Mouse (Mus musculus) heart, postnatal 36 days (tissue): ENCODE measurements around the gene Wipf1. TPM values are rescaled to one million over a fixed set of nuclear protein-coding genes. Genes with fewer than 3 reads are reported as not detected.

Source experiments
- DNase-seq, 2 experiments: peaks; one replicate each; pipeline ENCODE4 v3.0.0; 2021 to 2022
- intact Hi-C: fragments of 180-260 bp; cut with DNase I; formaldehyde crosslinking; loops from one replicate; pipeline ENCODE4 v1.15.1; 2025
- total RNA-seq, 2 experiments: library from RNA; stranded (reverse); gene quantifications; 2 replicates each; pipeline ENCODE4 v1.2.3; 2021

Wipf1 gene
- total RNA-seq, 2 experiments from 2014 or later: 15.4 to 15.5 TPM

- DNase-seq: no peak
- intact Hi-C loops: no loop called here
Observed at GRCm38 (mm10) chr2:73477501-73477900, 52.0 kb downstream of the Wipf1 start.

GRCm38 (mm10) chr2:73475519-73475918, 54.0 kb downstream of the Wipf1 start:
- no peak for DNase-seq
- intact Hi-C loops: no loop called here

GRCm38 (mm10) chr2:73472130-73472529, 57.4 kb downstream of the Wipf1 start:
- no peak for DNase-seq
- intact Hi-C loops: no loop called here

- DNase-seq: no peak
- intact Hi-C loops: no loop called here
Observed at GRCm38 (mm10) chr2:73470146-73470630, 59.3 kb downstream of the Wipf1 start.

GRCm38 (mm10) chr2:73469552-73469951, 60.0 kb downstream of the Wipf1 start:
- intact Hi-C loops: no loop called here
- no peak for DNase-seq

- intact Hi-C loops: no loop called here
Observed at GRCm38 (mm10) chr2:73468993-73469392, 60.5 kb downstream of the Wipf1 start.

GRCm38 (mm10) chr2:73467071-73467851, 62.3 kb downstream of the Wipf1 start:
- DNase-seq: no peak
- intact Hi-C loops: no loop called here

More at GRCm38 (mm10) chr2:73468993-73469392, 60.5 kb downstream of the Wipf1 start:
- DNase-seq: no peak

- intact Hi-C loops: no loop called here
- DNase-seq: no peak
Observed at GRCm38 (mm10) chr2:73466481-73466880, 63.1 kb downstream of the Wipf1 start.

GRCm38 (mm10) chr2:73463431-73464194, 65.9 kb downstream of the Wipf1 start:
- peak; percentile 42 to 53 for DNase-seq
- intact Hi-C loops: loop anchor here (2.0 kb wide), 1 partner anchor 65 kb away; the partner anchor contains the start of gene Wipf1

- DNase-seq: peak; percentile 31 to 43
- intact Hi-C loops: loop anchor here (2.0 kb wide), 1 partner anchor 66 kb away; the partner anchor contains the start of gene Wipf1
Observed at GRCm38 (mm10) chr2:73462757-73463339, 66.7 kb downstream of the Wipf1 start.

- intact Hi-C loops: loop anchor here (2.0 kb wide), 1 partner anchor 67 kb away; the partner anchor contains the start of gene Wipf1
- no peak for DNase-seq
Observed at GRCm38 (mm10) chr2:73462265-73462664, 67.3 kb downstream of the Wipf1 start.

GRCm38 (mm10) chr2:73460168-73460567, 69.4 kb downstream of the Wipf1 start:
- DNase-seq: peak; percentile 35
- intact Hi-C loops: no loop called here

GRCm38 (mm10) chr2:73459607-73460153, 69.9 kb downstream of the Wipf1 start:
- DNase-seq: no peak
- intact Hi-C loops: no loop called here

GRCm38 (mm10) chr2:73456886-73457285, 72.6 kb downstream of the Wipf1 start:
- no peak for DNase-seq
- intact Hi-C loops: no loop called here

- intact Hi-C loops: no loop called here
- no peak for DNase-seq
Observed at GRCm38 (mm10) chr2:73456154-73456553, 73.4 kb downstream of the Wipf1 start.

- intact Hi-C loops: no loop called here
- DNase-seq: no peak
Observed at GRCm38 (mm10) chr2:73455541-73455940, 74.0 kb downstream of the Wipf1 start.

GRCm38 (mm10) chr2:73454682-73455081, 74.9 kb downstream of the Wipf1 start:
- no peak for DNase-seq

GRCm38 (mm10) chr2:73454186-73454585, 75.3 kb downstream of the Wipf1 start:
- intact Hi-C loops: no loop called here
- no peak for DNase-seq

More at GRCm38 (mm10) chr2:73454682-73455081, 74.9 kb downstream of the Wipf1 start:
- intact Hi-C loops: no loop called here

GRCm38 (mm10) chr2:73453717-73454116, 75.8 kb downstream of the Wipf1 start:
- intact Hi-C loops: no loop called here
- DNase-seq: no peak

- DNase-seq: no peak
- intact Hi-C loops: no loop called here
Observed at GRCm38 (mm10) chr2:73453085-73453484, 76.4 kb downstream of the Wipf1 start.

GRCm38 (mm10) chr2:73452556-73452955, 77.0 kb downstream of the Wipf1 start:
- intact Hi-C loops: no loop called here
- DNase-seq: no peak
